Mouse (Mus musculus): Measurements from ENCODE around the gene Dcaf17. TPM values are rescaled to one million over a fixed set of nuclear protein-coding genes. Genes with fewer than 3 reads are reported as not detected.

The Dcaf17 gene
- polyA plus RNA-seq, 1 experiment = 7.5 TPM

DNA sequence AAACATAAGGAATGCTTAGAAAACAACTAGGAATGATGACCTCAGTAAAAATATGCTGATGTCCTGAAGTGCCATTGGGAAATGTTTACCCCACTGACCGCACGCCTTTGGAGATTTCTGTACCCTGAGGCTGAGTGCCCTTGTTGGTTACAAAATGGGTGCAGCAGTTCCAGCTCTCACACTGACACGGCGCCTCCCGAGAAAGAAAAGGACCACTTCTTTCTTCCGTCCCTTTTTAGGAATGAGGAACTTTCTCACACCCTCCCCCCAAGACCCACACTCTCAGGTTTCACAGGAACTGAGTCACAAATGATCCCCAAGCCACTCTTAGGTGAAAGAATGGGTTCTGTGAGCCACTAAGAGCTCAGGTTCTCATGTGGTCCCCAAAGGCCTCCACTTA lies 17.7 kb upstream of the Dcaf17 start:
- TF ChIP-seq GATA1 (IDR thresholded peaks at IDR 0.05; ENCODE audit: low read length) = no peak

DNA sequence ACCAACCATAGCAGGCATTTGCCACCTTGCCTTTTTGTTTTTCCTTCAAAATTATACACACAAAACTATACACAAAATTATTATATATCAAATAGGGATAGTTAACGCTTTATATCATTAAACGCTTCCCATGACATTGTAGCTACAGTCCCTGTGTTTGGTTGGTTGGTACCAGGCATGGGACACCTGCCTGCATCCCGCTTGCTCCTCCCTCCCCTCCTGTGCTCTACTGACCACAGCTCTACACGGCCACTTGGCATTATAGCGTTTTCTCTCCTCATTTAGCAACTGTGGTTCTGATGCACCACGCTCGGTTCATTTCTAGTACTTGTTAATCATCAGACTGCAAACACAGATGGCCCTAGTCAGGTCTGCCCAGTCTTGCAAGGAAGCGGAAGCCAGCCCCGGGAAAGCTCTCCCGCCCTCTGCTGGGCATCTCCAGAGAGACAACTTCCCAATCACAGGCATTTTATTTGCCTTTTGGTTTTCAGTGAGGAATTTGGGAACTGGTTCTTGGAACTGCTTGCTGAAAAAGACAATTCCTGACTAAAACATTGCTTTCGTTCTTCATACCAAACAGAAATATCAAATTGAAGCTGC lies 15.5 kb upstream of the Dcaf17 start:
- TF ChIP-seq GATA1 (IDR thresholded peaks at IDR 0.05; ENCODE audit: low read length) = no peak

DNA sequence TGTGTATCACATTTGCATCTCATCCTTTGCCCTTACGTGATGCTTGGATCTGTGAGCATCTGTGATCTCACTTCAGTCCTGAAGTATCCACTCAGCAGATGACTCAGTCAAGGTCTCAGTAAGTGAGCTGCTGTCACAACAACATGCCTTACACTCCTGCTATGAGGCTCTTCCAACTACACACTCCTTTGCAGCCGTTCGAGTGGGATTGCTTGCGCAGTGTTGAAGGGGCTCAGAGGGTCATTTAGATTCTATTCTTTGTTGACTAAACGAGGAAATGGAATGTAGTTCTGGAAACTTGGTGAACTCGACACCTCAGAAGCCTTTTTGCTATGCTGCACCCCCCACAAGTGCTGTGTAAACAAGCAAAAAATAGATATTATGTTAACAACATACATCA lies 9.0 kb upstream of the Dcaf17 start:
- TF ChIP-seq GATA1 (IDR thresholded peaks at IDR 0.05; ENCODE audit: low read length) = no peak

DNA sequence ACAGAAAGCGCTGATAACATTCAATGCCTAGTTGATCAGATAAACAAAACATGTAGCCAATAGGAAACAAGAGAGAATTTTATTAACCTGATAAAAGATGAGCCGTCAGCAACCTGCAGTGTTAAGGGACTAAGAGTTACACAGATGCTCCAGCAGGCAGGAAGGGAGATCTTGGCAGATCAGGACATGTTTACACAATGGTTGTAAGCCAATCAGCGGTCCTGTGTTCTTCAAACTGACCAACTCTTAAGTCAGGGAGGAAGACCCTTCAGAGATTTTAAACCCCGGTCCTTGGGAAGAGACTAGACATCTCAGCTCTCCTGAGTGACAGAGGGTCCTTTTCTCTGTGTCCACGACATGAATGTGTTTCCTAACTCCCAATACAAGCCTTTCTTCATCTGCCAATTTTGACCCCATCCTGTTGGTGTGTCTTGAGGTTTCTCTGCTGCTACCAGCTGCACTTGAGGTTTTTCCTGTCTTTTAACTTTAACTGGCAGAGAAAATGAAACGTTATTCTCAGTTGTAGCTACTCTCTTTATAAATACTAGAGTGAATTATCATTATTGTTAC lies 8.3 kb upstream of the Dcaf17 start:
- no peak for TF ChIP-seq GATA1 (IDR thresholded peaks at IDR 0.05; ENCODE audit: low read length)

DNA sequence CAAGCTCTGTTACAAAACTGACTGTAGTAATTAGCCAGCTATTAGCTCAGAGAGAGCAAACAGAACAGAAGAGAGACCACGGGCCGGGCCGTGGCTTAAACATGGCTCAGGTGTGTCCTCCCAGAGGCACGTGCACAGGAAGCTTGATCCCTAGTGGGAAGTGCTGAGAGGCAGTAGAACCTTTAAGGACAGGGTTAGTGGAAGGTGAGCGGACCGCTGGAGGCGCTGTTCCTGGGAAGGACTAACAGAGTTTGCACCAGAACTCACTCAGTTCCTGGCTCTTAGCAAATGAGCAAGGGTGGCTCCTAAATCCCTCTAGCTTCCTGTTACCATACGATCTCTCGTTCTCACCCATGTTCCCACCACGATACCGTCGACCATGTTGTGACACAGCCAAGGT lies 6.2 kb upstream of the Dcaf17 start:
- TF ChIP-seq GATA1 (IDR thresholded peaks at IDR 0.05; ENCODE audit: low read length) = no peak

DNA sequence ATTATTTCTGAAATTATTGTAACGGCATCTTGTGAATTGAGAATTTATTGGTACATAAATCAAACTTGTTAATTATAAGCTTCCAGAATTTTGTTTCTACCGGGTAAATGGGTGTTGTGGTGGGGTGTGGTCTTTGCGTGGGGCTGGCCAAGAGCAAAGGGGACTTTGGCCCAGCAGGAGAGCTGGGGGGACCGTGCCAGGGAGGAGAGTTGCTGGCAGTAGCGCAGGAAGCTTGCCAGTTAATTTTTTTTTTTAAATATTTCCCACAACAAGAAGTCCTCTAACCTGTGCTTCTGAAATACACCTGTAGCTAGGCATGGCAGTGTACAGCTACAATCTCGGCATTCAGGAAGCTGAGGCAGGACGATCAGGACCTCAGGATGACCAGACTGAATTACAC lies 4.6 kb upstream of the Dcaf17 start:
- no peak for TF ChIP-seq GATA1 (IDR thresholded peaks at IDR 0.05; ENCODE audit: low read length)

DNA sequence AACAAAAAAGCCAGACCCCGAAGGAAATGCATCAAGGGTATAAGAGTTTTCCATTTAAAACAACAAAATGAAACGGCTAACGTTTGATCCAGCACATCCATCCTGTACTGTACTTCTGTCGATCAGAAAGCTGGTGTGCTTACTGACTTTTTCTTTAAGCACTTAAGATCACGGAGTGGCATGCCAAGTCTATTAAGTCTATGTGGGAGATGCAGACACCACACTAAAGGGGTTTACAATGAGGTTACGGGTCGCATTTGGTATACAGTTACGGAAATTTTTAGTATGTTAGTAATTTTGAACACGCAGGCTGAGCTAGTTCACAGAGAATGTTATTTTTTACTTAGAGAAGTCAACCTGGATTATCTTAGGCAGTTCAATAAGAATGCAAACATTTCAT lies 412 bp upstream of the Dcaf17 start:
- no peak for TF ChIP-seq GATA1 (IDR thresholded peaks at IDR 0.05; ENCODE audit: low read length)

DNA sequence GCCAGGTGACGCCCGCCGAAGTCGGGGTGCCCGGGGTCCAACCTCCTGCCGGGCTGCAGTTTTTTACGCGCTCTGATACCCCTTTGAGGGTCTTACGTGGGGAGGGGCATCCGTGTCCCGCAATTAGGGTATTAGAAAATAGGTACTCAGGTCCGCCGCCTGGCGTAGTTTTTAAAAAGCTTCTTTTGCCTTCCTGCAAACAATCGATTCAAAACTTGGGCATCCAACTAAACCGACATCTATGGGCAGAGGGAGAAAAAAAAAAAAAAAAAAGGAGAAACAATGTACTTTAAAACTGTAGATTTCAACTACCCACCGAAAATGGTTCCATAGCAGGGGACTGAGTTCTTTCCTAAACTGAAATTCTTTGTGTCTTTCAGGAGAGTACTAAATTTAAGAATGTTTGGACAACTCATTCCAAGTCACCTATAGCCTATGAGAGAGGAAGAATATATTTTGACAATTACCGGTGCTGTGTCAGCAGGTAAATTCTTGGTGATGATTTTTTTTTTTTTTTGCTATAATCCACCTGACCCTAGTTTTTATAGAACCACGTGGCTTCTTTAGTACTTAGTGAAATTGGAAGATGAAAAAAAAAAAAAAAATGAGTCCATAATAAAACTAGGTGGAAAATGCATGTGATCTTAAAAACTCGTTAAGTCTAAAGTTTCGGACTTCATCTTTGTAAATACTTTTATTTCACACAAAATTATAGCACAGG lies 1.1 kb downstream of the Dcaf17 start:
- TF ChIP-seq GATA1 (IDR thresholded peaks at IDR 0.05; ENCODE audit: low read length) = no peak

DNA sequence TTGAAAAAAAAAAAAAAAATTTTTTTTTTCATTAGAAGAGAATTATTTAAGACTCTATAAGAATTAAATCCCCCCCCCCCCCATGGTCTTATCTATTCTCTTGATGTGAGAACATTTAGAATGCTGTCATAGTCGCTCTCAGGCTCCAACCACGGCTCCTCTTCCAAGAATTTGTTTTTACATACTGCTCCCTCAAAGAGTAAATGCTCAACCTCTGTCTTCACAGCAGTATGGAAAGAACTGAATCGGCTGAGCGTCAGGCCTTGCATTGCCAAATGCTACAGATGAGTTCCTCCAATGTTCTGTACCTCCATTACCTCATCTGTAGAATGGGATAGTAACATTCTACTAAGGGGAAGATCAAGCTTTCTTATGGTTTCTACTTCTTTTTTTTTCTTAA lies 16.5 kb downstream of the Dcaf17 start:
- TF ChIP-seq GATA1 (IDR thresholded peaks at IDR 0.05; ENCODE audit: low read length) = no peak

DNA sequence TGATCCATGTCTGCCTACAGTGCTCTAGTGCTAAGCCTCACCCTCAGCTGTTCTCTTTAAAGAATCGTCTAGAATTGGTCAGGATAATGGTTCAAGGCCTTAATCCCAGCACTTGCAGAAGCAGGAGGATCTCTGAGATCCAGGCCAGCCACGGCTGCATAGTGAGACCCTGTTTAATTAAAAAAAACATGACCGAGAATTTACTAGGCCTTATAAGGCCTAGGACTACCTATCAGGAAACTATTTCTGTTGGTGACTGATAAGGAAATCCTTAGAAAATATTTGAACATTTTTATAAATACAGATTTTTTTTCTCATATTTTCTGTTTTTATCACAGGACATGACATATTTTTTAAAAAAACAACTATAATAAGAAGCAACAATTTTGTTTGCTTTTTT lies 18.2 kb downstream of the Dcaf17 start:
- TF ChIP-seq GATA1 (IDR thresholded peaks at IDR 0.05; ENCODE audit: low read length) = no peak

DNA sequence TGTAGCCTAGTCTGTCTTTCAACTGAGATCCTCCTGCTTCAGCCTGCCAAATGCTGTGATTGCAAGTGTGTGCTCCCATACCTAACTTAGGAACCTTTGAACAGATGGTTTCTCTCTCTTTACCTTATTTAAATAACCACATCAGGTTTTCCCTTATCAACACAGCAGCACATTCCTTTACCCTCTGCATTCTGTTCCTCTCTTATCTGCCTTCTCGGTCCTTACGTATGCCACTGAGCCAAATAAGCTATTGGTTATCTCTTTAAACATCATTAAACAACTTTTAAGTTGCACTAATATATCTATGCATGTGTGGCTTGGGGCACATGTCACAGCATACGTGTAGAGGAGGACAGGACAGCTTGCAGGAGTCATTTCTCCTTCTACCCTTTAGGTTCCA lies 18.7 kb downstream of the Dcaf17 start:
- TF ChIP-seq GATA1 (IDR thresholded peaks at IDR 0.05; ENCODE audit: low read length) = peak; percentile 38

DNA sequence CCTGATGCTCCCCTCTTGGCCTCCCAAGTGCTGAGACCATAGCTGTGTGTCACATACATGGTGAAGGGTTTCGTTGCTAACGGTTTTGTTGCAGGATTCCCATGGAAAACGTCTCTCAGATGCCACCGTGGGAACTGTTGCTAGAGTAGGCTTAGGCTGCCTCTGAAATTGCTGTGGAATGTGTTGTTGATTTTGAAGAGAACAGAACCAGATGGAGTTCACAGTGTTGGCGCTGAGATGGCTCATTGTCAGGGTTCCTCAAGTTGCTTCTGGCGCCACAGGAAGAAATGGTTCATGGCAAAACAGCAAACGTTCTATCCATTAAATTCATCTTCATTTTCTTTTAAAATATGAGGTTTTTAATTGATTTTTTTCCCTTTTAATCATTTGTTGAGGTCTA lies 27.3 kb downstream of the Dcaf17 start:
- TF ChIP-seq GATA1 (IDR thresholded peaks at IDR 0.05; ENCODE audit: low read length) = no peak

DNA sequence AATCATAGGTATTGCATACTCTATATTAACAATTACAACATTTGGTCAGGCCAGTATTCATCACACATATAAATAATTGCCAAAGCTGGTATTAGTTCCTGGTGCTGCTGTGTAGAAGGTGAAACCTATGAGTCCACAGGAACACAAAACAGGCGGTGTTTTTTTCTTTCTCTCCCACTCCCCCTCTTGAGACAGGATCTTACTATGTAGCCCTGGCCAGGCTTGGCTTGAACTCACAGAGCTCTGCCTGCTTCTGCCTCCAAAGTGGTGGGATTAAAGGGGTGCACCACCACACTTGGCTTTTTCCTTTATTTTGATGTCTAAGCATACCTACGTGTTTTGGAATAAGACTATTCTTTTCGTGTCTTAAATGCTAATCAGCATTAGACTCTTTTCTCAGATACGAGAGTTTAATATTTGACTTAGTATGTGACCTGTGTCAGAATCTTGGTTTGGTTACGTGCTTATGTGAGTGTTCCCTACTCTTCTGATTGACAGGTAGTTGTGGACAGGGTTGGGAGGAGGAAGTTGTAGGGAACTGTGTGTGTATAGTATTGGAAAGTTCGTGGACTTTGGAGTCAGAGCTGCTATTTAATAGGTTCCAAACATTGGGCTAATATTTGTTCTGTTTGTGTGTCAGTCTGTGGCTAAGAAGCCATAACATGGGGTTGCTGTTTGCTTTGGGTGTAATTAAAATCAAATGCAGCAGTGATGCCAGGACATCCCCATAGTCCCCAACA lies 28.5 kb downstream of the Dcaf17 start:
- TF ChIP-seq GATA1 (IDR thresholded peaks at IDR 0.05; ENCODE audit: low read length) = no peak

DNA sequence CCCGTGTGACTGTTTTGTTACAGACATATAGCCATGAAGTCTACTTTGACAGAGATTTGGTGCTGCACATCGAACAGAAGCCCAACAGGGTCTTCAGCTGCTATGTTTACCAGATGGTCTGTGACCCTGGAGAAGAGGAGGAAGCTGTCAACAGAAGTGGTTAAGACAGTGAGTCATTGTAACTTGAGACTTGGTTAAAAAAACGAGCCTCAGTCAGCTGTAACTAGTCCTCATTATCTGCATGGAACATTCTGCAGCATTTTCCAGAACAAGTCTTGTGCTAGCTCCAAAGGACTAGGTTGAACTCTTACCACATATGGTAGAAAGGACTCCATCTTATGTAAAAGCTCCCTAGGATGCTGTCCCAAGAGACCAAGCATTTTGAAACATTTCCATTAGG lies 34.6 kb downstream of the Dcaf17 start:
- TF ChIP-seq GATA1 (IDR thresholded peaks at IDR 0.05; ENCODE audit: low read length) = no peak

DNA sequence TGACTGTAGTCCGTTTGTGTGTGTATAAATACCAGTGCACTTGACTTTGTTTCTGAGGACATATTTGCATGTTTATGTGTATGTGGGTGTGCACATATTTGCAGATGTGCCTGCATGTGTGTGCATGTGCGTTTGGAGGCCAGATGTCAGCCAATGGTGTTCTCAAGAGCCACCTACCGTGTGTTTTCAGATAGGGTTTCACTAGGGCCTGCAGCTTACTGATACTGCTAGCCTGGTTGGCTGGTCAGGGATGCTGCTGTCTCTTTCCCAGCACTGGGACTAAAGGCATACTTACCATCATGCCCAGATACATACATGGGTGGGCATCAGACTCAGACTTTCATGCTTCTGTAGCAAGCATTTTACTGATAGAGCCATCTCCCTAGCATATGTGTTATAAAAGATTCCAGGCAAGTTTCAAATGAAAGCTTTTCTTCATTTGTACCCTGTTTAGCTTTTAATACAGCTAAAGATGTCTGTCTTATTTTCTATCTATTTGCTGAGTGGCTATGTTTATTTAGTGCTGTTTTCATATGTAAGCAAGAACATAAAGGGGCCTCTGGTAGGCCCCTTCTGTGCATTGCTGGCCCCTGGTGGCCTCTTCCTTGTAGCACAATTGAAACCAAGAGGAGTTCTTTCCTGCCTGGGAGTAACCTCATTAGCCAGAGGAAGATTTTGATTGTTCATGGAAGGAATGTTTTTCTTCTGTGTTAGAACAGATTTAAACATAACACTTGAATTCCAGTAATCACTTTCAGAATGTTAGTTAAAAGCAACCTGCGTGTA lies 35.7 kb downstream of the Dcaf17 start:
- TF ChIP-seq GATA1 (IDR thresholded peaks at IDR 0.05; ENCODE audit: low read length) = no peak

DNA sequence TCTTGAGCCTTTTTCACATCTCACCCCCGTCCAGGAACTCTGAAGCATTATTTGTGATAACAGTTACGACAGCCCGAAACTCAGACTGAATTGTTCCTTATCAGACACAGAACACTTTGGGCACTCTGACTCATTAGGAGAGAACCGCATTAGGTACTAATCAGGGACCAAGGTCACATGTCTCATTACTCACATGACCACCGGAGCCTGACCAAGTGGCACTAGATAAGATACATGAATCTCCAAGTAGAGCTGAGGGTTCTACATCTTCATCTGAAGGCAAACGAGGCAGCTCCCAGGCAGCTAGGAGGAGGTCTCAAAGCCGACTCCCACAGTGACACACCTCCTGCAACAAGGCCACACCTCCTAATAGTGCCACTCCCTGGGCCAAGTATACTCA lies 41.0 kb downstream of the Dcaf17 start:
- TF ChIP-seq GATA1 (IDR thresholded peaks at IDR 0.05; ENCODE audit: low read length) = no peak

Data from G1E-ER4 (cell line).